Mouse (Mus musculus) lung, postnatal 10 days (tissue): ENCODE results near the gene 2210010C04Rik.
A peak's percentile ranks its signal among the peaks of the same experiment; 100 is the strongest.

Source experiments
- DNase-seq: peaks from one replicate; pipeline ENCODE4 v3.0.0; 2021

Gene 2210010C04Rik

DNA sequence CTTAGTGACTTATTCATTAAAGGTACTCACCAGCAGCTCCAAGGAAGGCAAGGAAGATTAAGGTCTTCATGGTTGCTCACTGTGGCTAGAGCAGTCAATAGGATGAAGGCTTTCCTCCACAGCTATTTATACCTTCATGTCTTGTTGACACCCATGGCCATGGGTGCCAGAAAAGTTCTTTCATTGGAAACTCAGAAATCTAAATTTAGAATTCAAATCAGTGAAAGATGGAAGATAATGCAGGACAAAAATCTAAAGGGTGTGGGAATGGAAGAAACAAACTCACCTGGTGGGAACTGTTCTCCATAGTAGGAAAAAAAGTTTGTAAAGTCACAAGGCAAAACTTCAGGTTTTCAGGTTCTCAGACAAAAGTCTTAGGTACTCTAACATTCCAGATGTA lies at the start of gene 2210010C04Rik:
TSS of gene 2210010C04Rik (minus strand) at position 101 of the 400 bp plus-strand sequence.
- DNase-seq: no peak

DNA sequence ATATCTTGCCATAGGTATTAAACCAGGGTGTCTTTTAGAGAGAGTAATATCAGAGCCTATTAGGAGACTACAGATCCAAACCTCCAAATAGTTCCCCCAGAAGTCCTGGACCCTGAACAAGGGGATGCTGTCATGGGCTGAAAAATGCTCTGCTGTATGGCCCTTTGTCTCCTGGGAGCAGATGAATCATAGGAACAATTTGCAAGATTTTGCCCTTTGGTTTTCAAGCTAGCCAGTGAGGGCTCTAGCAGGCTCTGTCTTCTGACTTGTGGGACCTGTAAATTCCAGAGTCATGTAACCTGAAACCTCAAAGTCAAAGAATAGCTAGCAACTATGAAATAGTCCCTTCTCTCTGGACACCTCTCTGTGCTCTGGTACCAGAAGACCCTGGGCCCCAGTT lies 44.8 kb upstream of the 2210010C04Rik start:
- DNase-seq: no peak

DNA sequence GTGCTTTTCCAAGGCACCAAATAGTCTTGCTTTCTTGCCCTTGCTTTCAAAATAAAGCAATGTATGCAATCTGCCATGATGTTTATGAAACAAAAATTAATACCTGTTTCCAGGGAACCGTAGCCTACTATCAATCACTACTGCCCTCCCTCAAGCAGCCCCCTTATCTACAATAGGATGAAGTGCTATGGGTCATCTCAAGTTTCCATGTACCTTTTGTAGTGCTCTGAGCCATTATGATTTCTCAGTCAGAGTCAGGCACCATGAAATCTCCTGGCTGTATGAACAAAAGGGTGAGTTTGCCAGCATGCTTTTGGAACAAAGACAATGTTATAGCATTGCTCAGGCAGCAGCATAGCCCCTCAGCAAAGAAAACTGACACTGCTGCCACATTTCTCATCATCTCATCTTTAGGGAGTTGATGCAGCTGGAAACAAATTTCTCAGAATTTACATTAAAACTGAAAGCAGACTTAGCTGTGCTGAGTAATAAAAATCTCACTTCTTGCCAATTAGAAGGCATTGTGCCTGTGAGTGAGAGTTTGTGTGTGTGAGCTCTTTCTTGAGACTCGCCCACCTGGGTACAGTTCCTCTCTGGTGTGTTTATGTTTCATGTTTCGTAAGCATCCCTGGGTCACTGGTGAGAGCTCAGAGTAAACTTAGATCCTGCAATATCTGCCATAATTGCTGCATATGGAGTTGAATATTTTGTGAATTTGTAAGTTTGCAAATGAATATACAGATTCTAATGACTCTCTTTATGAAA lies 43.4 kb upstream of the 2210010C04Rik start:
- no peak for DNase-seq

DNA sequence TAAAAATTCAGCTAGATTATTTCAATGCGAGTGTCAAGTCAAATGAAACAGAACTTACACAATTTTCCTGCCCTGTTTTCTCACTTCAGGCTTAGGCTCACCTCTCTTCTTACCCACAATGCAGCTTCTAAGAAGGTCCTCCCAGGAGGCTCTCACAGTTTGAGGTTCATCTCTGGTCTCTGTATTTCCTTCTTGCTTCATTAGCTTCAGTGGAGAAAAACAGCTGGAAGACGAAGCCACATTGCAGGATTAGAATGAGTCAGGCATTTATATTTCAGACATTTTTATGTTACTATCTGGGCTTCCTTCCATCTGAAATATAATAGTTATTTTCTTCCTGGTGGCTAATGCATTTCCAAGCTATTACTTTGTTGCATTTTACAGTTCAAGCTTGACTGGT lies 40.4 kb upstream of the 2210010C04Rik start:
- no peak for DNase-seq

DNA sequence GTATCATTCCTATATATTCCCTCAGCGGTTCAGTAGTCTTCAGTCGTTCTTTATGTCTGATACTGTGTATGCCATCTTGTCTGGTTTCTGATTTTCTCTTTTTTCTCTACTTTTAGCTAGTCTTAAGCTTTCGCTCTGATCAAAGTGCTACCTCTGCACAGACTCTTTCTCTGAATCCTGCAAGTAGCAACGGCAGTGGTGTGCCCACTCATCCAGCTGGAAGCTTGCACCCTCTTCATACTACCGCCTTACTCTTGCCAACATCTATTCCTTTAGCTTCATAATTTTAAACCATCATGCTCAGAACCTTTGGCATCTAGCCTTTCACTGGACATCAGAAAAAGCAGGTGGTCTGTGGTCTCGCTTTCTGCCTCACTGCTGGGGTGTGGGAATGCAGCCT lies 28.0 kb upstream of the 2210010C04Rik start:
- no peak for DNase-seq

DNA sequence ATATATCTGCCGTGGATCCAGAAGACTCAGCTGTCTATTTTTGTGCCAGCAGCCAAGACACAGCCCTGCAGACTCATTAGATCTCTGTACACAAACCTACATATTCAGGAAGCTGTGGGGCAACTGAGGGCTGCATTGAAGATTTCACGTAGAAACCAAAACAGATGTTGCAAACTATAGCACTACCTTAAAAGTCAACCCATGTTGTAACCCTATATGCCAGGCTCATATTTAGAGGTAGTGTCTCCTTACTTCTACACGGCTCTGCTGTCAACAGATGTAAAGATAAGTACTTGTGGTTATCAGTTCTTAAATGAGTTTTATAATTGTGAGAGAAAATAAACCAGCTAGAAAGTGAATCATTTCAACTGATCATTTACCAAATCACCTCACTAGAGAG lies 27.4 kb upstream of the 2210010C04Rik start:
- no peak for DNase-seq

DNA sequence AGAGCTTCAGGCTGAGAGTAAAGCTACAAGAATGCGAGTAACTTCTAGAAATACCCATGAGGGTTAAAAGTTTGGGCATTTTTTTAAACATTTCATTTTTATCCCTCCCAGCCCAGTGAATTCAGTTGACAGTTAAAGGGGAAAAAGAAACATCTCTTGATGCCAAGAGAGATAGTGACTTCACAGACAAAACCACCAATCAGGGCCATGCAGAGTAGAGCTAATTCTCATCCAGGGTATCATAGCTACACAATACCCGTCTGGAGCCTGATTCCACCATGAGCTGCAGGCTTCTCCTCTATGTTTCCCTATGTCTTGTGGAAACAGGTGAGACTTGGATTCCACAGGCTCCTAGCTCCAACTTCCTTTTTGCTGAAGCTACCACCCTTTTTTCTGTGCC lies 26.8 kb upstream of the 2210010C04Rik start:
- DNase-seq: no peak

DNA sequence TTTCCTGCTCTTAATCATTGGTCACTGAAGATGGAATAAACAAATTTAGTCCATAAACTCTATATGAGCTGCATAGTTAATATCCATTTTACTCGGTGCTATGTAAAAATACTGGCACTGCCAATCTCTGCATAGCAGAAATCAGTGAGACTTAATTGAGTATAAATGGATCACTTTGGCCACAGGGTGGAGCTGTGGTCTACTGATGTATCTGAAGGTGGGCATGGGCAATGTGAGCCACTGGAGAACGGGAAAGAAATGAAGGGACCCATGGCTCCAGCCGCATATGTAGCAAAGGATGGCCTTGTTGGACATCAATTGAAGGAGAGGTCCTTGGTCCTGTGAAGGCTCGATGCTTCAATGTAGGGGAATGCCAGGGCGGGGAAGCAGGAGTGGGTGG lies 25.8 kb upstream of the 2210010C04Rik start:
- no peak for DNase-seq

DNA sequence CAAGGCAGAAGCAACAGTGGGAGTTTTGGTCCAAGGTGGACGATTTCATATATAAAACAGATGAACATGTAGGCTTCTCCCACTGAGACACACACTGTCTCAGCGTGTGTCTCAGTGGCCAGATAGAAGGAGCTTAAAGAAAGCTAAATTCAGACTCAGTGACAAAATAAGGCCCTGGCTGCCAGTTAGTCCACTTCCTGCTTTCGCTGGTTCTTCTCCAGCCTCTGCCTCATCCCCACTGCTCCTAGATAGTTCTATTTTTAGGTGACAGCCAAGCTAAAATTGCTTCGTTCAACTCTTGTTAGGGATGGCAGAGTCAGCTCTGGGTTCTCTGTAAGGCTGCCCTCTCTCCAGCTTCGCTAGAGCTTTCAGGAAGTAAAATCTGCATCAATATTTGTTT lies 22.3 kb upstream of the 2210010C04Rik start:
- no peak for DNase-seq

DNA sequence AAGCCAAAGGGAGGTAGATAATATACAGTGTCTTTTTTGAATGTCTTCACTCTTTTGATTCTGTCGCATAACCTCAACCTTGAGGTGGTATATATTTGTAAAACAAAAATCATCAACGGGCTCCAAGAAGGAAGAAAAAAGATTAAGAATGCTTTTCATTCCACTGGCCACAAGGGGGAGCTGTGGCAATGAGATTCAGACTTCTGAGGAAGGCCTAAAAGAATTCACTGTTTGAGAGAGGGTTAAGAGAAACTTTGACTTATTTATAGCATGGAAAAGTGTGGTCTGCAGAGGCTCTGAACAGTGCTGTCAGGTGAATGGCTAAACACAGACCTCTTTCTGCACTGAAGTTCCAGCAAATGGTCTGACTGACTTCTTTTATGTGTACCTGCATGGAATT lies 20.3 kb upstream of the 2210010C04Rik start:
- peak; percentile 4 for DNase-seq

DNA sequence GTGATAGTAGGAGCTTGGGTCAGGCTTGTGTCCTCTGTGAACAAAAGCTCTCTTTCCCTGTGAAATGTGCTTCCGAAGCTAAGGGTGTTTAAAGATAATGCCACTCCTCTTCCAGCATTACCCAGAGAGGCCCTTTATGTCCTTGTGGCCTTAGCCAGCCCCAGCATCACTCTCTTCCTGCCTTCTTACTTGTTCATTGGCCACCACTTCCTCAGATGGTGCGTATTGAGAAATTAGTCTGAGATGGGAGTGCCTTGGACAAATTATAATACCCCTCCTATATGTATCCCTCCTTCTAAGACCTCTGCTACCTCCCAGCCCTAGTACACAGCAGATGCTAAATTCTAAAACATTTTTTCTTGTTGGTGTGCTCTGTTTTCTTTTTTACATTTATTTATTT lies 19.1 kb upstream of the 2210010C04Rik start:
- DNase-seq: no peak

DNA sequence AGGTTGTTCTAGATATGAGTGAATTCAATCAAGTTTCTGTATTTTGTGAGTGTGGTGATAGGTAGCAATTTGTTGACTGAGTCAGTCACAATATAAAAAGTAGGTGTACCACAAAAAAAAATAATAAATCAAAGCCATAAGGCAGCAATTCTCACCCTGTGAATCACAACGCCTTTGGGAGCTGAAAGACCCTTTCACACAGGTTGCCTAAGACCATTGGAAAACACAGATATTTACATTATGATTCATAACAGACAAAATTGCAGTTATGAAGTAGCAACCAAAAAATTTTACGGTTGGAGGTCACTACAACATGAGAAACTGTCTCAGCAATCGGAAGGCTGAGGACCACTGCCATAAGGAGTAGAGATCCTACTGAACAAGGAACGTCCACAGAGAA lies 16.5 kb upstream of the 2210010C04Rik start:
- DNase-seq: no peak

DNA sequence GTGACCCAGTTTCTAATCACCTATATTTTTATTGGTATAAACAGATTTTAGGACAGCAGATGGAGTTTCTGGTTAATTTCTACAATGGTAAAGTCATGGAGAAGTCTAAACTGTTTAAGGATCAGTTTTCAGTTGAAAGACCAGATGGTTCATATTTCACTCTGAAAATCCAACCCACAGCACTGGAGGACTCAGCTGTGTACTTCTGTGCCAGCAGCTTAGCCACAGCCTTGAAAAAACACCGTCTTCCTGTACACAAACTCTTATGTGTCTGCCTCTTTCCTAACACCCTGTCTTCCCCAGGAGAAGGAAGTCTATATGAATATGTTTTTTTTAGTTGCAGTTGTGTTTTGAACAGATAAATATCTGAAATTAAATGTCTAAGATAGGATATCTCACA lies 13.3 kb upstream of the 2210010C04Rik start:
- no peak for DNase-seq

DNA sequence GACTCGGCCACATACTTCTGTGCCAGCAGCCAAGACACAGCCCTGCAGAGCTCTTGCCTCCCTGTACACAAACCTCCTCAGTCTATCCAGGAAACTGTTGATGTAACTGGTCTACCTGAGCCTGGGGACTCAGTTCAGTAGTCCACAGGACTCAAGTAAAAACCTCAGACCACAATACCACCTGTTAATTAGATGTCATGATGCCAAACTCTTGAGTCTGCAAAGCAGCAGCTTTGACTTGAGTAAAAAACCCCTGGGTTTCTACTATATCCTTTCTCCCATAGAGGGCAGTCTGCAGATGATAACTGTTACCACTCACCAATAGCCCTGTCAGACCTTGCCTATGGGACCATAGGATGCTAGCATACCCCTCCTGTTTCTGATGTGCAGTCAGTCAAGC lies 12.7 kb upstream of the 2210010C04Rik start:
- DNase-seq: no peak

DNA sequence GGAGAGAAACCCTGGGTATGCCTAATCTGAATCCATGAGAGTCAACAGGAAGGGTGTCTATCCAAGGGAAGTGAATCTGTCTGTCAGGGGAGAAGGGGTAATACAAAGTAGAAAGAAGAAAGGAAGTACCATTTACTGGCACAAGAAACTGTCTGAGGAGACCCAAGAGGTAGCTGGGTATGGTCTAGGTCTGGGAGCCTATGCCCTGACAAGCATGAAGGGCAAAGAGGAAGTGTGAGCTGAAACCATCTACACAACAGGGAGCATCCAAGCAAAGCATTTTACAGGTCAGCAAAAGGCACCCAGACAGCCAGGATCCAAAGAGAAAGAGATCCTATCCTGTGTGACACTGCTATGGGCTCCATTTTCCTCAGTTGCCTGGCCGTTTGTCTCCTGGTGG lies 11.9 kb upstream of the 2210010C04Rik start:
- no peak for DNase-seq

DNA sequence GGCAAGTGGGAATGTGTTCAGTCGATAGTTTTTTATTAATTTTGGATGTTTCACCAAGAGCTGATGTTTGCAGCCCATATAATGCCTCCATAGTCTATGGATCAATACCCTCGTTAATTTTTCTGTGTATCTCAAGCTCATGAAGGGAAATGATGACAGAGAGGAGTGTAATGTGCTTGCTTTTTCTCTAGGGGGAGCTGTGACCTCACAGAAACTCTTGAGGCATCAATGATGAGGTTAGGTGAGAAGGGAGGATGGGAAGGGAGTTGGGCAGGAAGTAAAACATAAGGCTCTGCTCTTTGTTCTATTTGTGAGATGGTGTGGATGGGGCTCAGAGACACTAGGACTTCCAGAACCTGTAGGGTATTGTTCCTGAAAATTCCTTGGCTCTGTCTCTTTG lies 11.2 kb upstream of the 2210010C04Rik start:
- DNase-seq: no peak

DNA sequence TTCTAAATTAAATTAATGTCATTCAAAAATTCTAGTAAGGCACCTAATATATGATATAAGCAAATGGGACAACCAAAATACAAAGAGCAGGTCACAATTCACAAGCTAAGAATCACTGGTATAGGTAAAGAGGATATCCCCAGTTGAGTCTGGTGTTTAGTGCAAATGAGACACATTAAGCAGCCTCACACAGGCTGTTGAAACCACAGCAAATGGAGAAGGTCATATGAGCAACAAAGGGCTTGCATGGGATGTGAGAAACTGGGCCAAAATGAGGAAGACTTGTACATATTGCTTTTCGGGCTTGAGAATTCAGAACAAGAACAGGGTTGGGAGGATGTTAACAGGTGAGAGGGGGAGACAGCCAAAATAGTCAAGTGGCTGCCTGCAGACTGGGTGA lies 9.4 kb upstream of the 2210010C04Rik start:
- DNase-seq: no peak

DNA sequence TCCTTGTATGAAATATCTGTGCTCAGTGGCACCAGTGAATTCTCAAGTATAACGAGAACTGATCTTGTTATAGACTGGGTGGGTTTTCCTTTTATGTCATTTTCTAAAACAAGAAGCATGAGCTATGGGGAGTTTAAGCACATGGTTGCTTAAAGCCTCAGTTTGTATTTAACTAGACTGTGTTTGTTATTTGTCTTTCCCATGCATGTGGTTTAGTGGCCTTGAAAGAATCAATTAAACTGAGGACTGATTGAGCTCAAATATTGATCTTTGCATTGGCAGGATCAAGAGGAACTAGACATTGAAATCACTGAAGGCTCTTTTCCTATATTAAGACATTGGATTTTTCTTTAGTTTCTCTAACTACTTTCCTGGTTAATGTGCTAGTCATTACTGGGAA lies 9.0 kb upstream of the 2210010C04Rik start:
- DNase-seq: no peak

DNA sequence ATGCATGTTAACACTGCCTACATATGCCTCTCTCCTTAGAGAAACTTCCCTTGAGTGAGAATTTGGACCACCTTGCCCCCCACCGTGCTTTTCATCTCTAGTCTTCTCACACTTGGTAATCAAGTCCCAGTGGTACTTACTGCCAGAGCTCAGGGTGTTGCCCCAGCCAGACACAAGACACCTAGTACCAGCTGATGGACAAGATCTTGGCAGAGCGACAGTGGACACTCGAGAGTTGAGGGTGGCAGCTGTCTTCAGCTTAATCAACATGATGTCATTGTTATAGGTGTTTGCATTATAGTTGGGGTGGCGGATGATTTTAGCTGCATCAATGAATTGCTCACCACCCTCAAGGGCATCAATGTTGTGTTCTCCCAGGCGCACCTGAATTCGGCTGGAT lies 2.5 kb downstream of the 2210010C04Rik start:
- no peak for DNase-seq

DNA sequence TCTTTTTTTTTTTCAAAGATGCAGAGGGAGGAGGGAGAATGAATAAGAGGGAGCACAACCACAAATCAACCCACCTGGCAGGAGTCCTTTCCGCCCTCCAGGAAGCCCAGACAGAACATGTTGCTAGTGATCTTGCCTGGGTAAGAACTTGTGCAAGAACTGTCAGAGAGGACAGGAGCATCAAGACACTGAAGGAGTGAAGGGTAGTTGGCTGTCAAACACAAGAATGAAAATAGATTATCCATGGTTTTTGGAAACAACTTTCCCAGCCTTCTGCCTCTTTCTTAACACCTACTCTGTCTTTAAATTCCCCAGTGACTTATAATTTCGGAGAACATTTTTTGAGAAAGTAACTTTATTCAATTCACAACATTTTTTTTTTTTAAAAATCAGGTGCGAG lies 3.1 kb downstream of the 2210010C04Rik start:
- no peak for DNase-seq

DNA sequence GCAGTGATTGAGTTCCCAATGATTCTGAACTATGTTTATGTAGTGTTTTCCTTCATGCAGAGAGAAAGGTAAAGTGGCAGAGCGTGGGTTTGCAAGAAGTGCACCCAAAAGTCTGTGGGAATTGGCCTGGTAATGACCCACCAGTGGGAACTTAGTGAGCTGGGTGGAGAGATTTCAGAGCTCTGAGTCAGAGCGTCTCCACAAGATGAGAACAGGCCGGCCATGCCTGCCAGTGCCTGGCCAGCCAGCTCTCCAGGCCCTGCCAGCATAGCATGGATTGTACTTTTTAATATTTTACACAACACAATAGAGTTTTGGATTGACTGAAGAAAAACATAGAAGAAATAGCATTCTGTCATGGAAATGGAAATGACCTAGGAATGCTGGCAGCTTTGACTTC lies 4.5 kb downstream of the 2210010C04Rik start:
- no peak for DNase-seq

DNA sequence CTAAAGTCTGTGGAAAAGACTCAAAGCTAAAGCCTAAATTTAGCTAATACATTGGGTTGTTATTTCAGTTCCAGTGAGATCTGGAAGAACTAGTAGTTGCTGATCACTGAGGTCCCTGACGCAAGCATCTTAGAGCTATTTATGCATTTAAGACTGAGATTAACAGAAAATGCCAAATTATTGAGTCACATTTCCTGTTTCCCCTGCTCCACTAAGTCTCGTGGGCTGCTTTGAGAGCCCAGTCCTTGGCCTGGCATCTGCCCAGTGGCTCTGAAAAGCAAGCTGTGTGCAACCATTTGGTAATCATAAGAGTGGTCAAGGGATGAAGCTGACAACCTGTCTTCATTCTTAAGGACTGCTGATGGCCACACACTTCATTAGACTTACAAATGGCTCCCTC lies 8.3 kb downstream of the 2210010C04Rik start:
- no peak for DNase-seq

DNA sequence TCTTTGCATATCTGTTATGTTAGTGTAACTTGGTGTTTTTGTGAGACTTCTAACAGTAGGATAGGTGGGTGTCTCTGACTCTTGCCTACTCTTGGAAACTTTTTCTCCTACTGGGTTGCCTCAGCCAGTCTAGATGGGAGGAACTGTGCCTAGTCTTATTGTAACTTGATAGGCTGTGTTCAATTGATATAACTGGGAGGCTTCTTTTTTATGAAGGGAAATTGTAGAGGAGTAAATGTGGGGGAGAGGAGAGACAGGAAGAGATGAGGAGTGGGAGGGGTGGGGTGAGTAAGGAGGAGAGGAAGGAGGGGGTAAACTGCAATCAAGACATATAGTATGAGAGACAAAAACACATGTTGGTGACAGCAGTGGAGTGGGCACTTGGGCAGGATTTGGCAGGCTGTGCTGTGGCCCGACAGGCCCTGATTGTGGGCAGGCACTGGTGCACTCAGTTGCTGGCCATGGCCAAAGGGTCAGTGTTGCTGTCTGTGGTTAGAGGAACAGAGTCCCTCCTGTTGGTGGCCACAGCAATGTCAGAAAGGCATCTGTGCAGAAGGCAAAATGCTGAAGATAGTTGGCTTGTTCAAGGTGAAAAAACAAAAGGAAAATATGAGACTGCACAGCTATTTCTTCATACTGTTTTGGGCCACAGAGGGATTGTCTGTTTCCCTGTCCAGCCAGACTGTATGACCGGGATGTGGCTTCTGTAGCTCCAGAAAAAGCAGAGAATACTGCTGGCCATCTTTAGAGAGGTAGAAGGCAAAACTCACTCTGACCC lies 9.2 kb downstream of the 2210010C04Rik start:
- no peak for DNase-seq

DNA sequence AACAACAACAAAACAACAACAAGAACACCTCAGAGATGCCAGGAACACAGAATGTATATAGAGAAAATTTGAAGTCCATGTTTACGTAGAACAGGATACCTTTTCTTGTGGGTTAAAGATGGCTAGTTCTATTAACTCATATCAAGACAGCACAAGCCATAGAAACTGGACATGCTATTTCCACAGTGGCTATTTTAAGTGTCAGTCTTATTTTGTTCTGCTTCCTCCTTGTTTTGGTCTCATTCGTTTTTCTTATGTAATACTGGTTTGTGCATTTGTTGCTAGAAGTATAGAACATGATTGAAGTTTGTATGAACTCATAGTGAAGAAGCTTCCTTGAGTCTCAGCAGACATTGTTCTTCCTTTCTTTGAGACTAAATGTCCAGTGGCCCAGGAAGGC lies 16.2 kb downstream of the 2210010C04Rik start:
- DNase-seq: no peak

DNA sequence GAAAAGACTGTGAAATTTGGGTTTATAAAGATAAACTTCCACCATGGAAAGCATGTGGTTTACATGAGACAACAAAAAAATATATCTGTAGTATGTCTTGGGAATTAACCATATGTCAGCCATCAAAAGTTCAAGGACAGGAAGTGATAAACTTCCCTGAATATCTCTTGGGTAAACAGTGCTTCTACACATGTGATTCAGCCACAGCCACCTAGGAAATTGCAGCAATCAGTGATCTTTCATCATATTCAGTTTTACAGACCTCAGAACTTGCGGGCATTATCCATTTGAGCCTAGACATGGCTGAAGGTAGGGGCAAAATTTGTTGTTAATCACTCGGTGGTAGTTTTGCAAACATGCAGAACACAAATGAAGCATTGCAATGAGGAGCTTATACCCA lies 16.7 kb downstream of the 2210010C04Rik start:
- no peak for DNase-seq
